Mouse (Mus musculus) c-Kit-negative CD71-positive TER-119-positive erythroid progenitor cells, embryonic 14.5 days (primary cell): ENCODE results near the gene Hoxb5.

Experiments used
- DNase-seq: peaks from one replicate; pipeline ENCODE4 v3.0.0-alpha.2; 2013; ENCODE audit warnings: low read depth, low spot score

The Hoxb5 gene

DNA sequence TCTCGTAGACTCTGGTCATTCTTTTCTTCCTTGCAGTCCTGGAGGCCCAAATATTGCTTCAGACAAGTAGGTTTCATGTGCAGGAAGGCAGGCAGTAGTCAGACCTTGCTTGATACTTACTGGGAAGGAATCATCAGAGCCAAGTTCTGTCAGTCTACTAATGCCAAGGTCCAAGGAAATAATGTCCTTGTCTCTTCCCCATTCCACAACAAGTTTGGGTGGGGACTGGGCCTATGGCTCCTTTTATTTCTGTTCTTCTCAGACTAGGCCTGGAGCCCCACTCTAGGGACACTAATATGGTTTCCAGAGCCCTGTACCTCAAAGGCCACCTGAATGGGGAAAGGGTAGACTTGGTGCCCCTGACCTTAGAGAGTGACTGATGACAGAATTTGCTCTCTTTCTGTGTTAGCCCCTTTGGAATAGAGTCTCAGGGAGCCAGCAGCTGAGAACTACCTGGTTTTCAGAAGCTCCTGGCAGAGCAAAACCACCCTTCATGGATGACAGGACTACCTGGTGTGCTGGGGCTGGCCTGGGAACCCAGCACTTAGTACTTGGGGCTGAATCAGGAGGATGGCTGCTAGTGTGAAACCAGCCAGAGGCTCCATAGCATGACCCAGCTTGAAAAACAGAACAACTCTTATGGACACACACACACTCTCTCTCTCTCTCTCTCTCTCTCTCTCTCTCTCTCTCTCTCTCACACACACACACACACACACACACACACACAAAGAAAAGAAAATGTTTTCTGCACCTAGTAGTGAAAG lies 14.5 kb upstream of the Hoxb5 start:
- no peak for DNase-seq

- no peak for DNase-seq
Measured at GRCm38 (mm10) chr11:96289293-96289692, 13.8 kb upstream of the Hoxb5 start.

DNA sequence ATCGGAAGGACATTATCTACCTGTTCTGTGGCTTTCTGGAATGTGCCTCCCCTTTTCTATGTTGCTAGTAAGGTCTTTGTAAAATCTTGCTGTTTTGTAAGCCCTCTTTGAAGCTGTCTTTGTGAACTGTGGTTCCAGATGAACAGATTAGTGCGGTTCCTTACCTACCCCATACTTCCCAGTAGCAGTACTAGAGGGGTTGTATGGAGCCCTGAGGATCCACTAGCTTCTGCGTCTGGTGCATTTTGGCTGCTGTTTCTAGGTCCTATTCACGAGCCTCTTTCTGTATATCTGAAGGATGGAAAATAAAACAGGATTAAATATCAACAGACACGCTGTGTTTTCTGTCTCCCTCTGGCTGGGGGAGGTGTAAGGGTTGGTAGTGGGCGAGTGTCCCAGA lies 13.3 kb upstream of the Hoxb5 start:
- no peak for DNase-seq

DNA sequence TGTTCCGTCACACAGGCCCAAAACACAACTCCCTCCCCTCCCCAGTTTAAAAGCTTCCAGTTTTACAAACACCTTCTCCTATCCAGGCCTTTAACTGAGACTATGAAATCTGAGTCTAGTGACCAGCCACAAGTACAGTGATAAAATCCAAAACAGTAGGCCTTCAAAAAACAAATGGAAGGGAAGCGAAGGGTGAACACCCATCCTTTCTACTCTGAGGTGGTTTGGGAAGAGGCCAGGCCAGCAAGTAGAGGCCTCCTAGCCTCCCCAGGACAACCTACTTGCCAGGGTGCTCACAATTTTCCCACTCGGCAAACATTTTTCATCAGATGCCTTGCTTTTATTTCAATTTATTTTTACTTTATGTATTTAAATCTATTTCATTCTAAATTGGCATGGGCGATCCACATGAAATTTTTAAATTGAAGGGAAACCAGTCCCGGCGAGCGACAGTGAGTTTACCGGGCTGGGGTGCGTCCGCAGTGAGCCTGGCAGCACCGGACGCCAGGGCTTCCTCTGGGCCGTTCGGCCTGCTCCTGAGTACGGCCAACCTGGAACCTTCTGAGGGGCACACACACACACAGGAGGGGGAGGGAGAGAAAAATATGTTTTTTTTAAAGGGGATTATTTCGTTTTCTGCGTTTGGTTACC lies 12.3 kb upstream of the Hoxb5 start:
- DNase-seq = no peak

DNA sequence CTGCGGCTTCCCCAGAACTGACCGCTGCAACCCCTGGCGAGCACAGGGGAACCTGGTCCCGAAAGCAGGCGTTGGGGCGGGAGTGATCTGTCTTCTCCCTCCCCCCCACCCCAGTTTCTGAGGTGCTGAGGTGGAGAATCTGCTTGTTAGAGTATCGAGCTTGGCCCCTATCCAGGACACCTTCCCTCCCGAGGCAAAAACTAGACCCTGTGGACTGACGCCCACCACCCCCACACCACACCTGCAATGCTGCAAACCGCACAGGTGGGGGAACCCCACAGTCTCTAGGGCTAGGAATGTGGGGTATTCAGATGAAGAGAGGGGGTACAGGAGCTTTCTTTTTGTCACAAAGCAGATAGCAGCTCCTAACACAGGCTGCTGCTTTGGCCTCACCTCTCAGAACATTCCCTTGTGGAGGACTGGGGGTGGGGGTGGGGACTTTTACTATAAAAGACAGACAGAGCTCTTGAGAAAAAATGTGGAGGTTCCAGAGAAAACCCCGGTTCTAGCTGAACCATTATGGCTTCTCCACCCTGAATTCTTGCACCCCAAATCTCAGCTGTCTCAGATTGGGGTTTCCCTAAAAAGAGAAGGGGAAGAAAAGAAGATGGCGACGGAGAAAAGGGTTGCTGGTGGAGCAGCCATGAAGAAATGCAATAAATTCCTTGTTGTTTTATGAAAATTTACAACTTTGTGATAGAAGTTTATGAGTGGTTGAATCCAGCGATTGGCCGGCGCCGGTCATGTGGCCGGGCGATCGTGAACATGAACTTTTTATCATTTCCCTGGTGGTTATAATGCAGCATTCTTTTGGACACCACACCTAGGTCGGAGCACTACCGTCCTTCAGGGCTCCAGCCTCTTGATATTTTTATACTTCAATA lies 11.2 kb upstream of the Hoxb5 start, which contains the start of gene Hoxb6:
Hoxb6 (plus strand) TSS at position 796 of the 884 bp plus-strand sequence.
- DNase-seq = no peak

- DNase-seq = no peak
Measured at GRCm38 (mm10) chr11:96292565-96293301, 10.4 kb upstream of the Hoxb5 start.

- DNase-seq = no peak
Measured at GRCm38 (mm10) chr11:96293302-96293921, 9.7 kb upstream of the Hoxb5 start.

DNA sequence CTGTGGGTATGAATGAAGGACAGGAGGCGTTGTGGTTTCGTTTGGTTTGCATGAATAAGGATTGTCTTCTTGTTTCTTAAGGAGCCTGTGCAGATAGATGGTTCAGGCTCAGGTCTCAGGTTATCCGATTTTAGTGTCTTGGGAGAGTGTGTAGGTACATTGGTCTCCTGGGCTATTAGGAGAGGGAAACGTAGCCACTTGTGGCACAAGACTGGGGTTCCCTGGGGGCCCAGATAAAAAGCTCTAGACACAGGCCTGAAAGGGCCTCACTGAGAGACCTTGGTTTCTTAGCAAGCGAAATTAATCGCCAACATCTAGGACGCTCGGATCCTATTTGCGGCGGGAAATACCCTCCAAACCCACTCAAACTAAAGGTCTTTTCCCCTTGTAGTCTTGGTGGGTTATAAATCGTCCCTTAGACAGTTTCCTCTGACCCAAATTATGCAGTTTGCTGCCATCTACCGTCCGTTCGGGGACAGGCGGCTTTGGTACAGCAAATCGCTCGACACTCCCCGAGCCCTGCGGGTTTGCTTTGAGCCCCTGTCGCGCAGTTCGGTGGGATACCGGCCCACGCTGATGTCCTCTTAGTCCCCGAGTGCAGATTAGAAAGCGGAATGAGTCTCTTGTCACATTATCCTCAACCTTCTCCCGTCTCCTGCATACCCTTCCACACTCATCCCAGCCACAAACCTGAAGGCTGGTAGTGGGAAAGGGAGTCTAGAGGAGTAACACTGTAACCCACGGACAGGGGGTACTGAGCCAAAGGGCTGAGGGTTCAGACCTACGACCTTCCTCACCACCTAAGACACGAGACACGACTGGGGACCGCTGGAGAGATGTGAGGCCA lies 8.7 kb upstream of the Hoxb5 start:
- no peak for DNase-seq

- no peak for DNase-seq
Measured at GRCm38 (mm10) chr11:96295092-96295835, 7.9 kb upstream of the Hoxb5 start.

- DNase-seq = no peak
Measured at GRCm38 (mm10) chr11:96296997-96297396, 6.1 kb upstream of the Hoxb5 start.

DNA sequence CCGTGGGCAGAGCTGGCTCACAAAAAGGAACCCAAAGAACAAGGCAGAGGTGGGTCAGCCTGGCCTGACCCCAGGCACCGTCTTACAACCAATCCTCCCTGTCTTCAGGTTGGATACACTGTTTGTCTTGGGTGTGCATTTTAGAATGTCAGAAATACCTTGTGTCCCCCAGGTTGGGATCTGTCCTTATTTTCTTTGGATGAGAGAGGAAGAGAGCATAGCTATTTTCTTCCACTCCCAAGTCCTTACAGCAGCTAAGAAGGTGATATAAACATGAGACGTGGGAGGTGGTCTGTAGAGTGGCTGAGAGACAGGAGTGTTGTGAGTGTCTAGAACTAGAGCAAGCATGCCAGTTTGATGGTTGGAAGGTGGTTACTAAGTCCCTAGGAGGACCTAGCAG lies 5.7 kb upstream of the Hoxb5 start:
- DNase-seq = no peak

- no peak for DNase-seq
Measured at GRCm38 (mm10) chr11:96297968-96298635, 5.0 kb upstream of the Hoxb5 start.

GRCm38 (mm10) chr11:96298895-96299667 lies 4.1 kb upstream of the Hoxb5 start:
- no peak for DNase-seq

GRCm38 (mm10) chr11:96299781-96300180 lies 3.4 kb upstream of the Hoxb5 start:
- no peak for DNase-seq

- no peak for DNase-seq
Measured at GRCm38 (mm10) chr11:96300354-96301063, 2.6 kb upstream of the Hoxb5 start.

DNA sequence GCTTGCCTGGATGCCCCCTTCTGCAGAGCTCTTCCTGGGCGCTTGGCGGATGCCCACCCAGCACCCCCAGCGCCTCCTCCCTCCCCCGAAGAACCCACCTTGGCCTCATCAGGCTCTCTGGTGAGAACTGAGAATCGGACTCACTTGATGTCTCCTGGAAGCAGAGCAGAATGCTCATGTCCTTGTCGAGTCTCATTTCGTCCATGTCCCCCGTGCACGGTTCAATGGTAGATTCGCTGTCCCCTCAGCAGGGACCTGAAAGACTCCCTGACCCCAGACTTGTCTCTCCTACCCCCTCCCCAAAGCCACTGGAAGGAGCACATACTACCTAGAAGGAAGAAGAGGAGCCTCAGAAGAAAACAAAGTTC lies 2.1 kb upstream of the Hoxb5 start:
- DNase-seq = no peak

DNA sequence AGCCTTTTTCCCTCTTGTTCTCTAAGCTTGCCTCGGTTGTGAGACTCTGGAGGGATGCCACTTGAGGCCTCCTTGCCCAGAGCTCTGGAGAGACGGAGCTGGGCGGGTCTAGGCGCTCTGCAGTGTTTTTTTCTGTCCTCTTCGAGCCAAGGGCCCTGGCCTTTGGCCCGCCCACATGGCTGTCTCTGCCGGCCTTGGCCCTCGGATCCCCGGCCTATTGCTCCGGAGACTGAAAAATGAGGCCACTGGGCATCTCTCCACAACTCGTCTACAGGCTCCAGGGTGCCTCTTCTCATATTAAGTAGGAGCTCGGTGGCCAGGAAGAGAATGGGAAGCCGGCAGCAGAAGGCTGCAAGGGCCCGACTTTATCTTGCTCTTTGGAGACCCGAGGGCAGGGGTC lies 1.3 kb upstream of the Hoxb5 start:
- DNase-seq = no peak
